Mouse (Mus musculus): ENCODE measurements around the gene Zfp146. TPM values are rescaled to one million over a fixed set of nuclear protein-coding genes. Genes with fewer than 3 reads are reported as not detected.

Gene Zfp146
- total and polyA plus RNA-seq, 2 experiments from 2014 or later = 8.7 to 87.3 TPM

- Histone ChIP-seq H3K9me3 (ENCODE audit: low read length) (no peaks in the 10 kb centered on the region), H3K4me2 (ENCODE audit: low read depth) (no peak overlapping the region), H3K4me1 (ENCODE audit: insufficient read depth) (peaks cover 9% of the 10 kb centered on the region), H3K27ac (ENCODE audit: low read depth, low read length) (no peak overlapping the region), H3K27me3 (ENCODE audit: insufficient read depth, low read length) (no peaks in the 10 kb centered on the region), H3K36me3 (ENCODE audit: insufficient read depth) (no peaks in the 10 kb centered on the region), H3K4me3 (ENCODE audit: low read depth, low read length) (no peak overlapping the region), H3K9ac (no peak overlapping the region)
- TF ChIP-seq CTCF (IDR thresholded peaks at IDR 0.05; ENCODE audit: low read depth) = no peak
- 75% methylated on average over 5 of the region's 5 CpGs for WGBS
- no peak for DNase-seq
- no peak for ATAC-seq
Measured at GRCm38 (mm10) chr7:30197592-30198129, 28.1 kb upstream of the Zfp146 start.

GRCm38 (mm10) chr7:30196171-30196570, 26.6 kb upstream of the Zfp146 start:
- no peak overlapping the region for H3K27ac ChIP-seq (ENCODE audit: low read depth, low read length)
- no peak overlapping the region for H3K9ac ChIP-seq
- peaks cover 13% of the 10 kb centered on the region for H3K36me3 ChIP-seq (ENCODE audit: insufficient read depth)
- ATAC-seq = no peak
- no peaks in the 10 kb centered on the region for H3K9me3 ChIP-seq (ENCODE audit: low read length)
- H3K4me2 ChIP-seq (ENCODE audit: low read depth) = no peak overlapping the region
- H3K4me1 ChIP-seq (ENCODE audit: insufficient read depth) = peaks cover 10% of the 10 kb centered on the region
- no peak overlapping the region for H3K4me3 ChIP-seq (ENCODE audit: low read depth, low read length)
- H3K27me3 ChIP-seq (ENCODE audit: insufficient read depth, low read length) = no peaks in the 10 kb centered on the region
- no peak for TF ChIP-seq CTCF (IDR thresholded peaks at IDR 0.05; ENCODE audit: low read depth)
- WGBS = 78% methylated on average over 6 of the region's 6 CpGs
- no peak for DNase-seq

GRCm38 (mm10) chr7:30195461-30195860, 25.9 kb upstream of the Zfp146 start:
- no peak for TF ChIP-seq CTCF (IDR thresholded peaks at IDR 0.05; ENCODE audit: low read depth)
- H3K9ac ChIP-seq = peak overlapping the region; percentile 89
- peak overlapping the region; percentile 86 for H3K27ac ChIP-seq (ENCODE audit: low read depth, low read length)

GRCm38 (mm10) chr7:30194884-30195283, 25.3 kb upstream of the Zfp146 start:
- WGBS = 5% methylated on average over 28 of the region's 28 CpGs
- H3K4me1 ChIP-seq (ENCODE audit: insufficient read depth) = peaks cover 10% of the 10 kb centered on the region
- TF ChIP-seq CTCF (IDR thresholded peaks at IDR 0.05; ENCODE audit: low read depth) = no peak
- H3K27ac ChIP-seq (ENCODE audit: low read depth, low read length) = peak overlapping the region; percentile 86
- no peaks in the 10 kb centered on the region for H3K9me3 ChIP-seq (ENCODE audit: low read length)
- H3K4me2 ChIP-seq (ENCODE audit: low read depth) = peak overlapping the region; percentile 52
- peak; percentile 94 for ATAC-seq
- peaks cover 22% of the 10 kb centered on the region for H3K36me3 ChIP-seq (ENCODE audit: insufficient read depth)
- H3K9ac ChIP-seq = peak overlapping the region; percentile 89
- peak overlapping the region; percentile 84 for H3K4me3 ChIP-seq (ENCODE audit: low read depth, low read length)
- DNase-seq = peak; percentile 96
- no peaks in the 10 kb centered on the region for H3K27me3 ChIP-seq (ENCODE audit: insufficient read depth, low read length)

More at GRCm38 (mm10) chr7:30195461-30195860, 25.9 kb upstream of the Zfp146 start:
- peaks cover 10% of the 10 kb centered on the region for H3K4me1 ChIP-seq (ENCODE audit: insufficient read depth)
- peak overlapping the region; percentile 84 for H3K4me3 ChIP-seq (ENCODE audit: low read depth, low read length)
- DNase-seq (no peak), ATAC-seq (no peak)
- WGBS = 76% methylated on average over 6 of the region's 6 CpGs
- H3K9me3 ChIP-seq (ENCODE audit: low read length) = no peaks in the 10 kb centered on the region
- peaks cover 19% of the 10 kb centered on the region for H3K36me3 ChIP-seq (ENCODE audit: insufficient read depth)
- peak overlapping the region; percentile 52 for H3K4me2 ChIP-seq (ENCODE audit: low read depth)
- no peaks in the 10 kb centered on the region for H3K27me3 ChIP-seq (ENCODE audit: insufficient read depth, low read length)

GRCm38 (mm10) chr7:30194101-30194831, 24.7 kb upstream of the Zfp146 start:
- no peaks in the 10 kb centered on the region for H3K27me3 ChIP-seq (ENCODE audit: insufficient read depth, low read length)
- DNase-seq = peak; percentile 75
- WGBS = under 1% methylated on average over 26 of the region's 26 CpGs
- peak; percentile 17 for ATAC-seq
- H3K4me3 ChIP-seq (ENCODE audit: low read depth, low read length) = peak overlapping the region; percentile 84
- H3K4me2 ChIP-seq (ENCODE audit: low read depth) = peak overlapping the region; percentile 52
- no peaks in the 10 kb centered on the region for H3K9me3 ChIP-seq (ENCODE audit: low read length)
- no peak for TF ChIP-seq CTCF (IDR thresholded peaks at IDR 0.05; ENCODE audit: low read depth)
- peak overlapping the region; percentile 86 for H3K27ac ChIP-seq (ENCODE audit: low read depth, low read length)
- peak overlapping the region; percentile 89 for H3K9ac ChIP-seq
- H3K36me3 ChIP-seq (ENCODE audit: insufficient read depth) = peaks cover 23% of the 10 kb centered on the region
- H3K4me1 ChIP-seq (ENCODE audit: insufficient read depth) = peaks cover 10% of the 10 kb centered on the region

- H3K9ac ChIP-seq = peak overlapping the region; percentile 89
- H3K27me3 ChIP-seq (ENCODE audit: insufficient read depth, low read length) = no peaks in the 10 kb centered on the region
- H3K27ac ChIP-seq (ENCODE audit: low read depth, low read length) = peak overlapping the region; percentile 86
- H3K4me2 ChIP-seq (ENCODE audit: low read depth) = peak overlapping the region; percentile 52
- H3K36me3 ChIP-seq (ENCODE audit: insufficient read depth) = peaks cover 28% of the 10 kb centered on the region
- DNase-seq (peak; percentile 77), ATAC-seq (peak; percentile 67)
- no peak for TF ChIP-seq CTCF (IDR thresholded peaks at IDR 0.05; ENCODE audit: low read depth)
- H3K4me3 ChIP-seq (ENCODE audit: low read depth, low read length) = peak overlapping the region; percentile 84
- no peaks in the 10 kb centered on the region for H3K9me3 ChIP-seq (ENCODE audit: low read length)
- WGBS = under 1% methylated on average over 25 of the region's 26 CpGs
- H3K4me1 ChIP-seq (ENCODE audit: insufficient read depth) = peaks cover 10% of the 10 kb centered on the region
Measured at GRCm38 (mm10) chr7:30193581-30194100, 24.1 kb upstream of the Zfp146 start.

GRCm38 (mm10) chr7:30193013-30193412, 23.5 kb upstream of the Zfp146 start:
- no peak for TF ChIP-seq CTCF (IDR thresholded peaks at IDR 0.05; ENCODE audit: low read depth)
- H3K9me3 ChIP-seq (ENCODE audit: low read length) = no peaks in the 10 kb centered on the region
- peak overlapping the region; percentile 52 for H3K4me2 ChIP-seq (ENCODE audit: low read depth)
- H3K36me3 ChIP-seq (ENCODE audit: insufficient read depth) = peaks cover 34% of the 10 kb centered on the region
- H3K27ac ChIP-seq (ENCODE audit: low read depth, low read length) = no peak overlapping the region
- peak overlapping the region; percentile 84 for H3K4me3 ChIP-seq (ENCODE audit: low read depth, low read length)
- H3K27me3 ChIP-seq (ENCODE audit: insufficient read depth, low read length) = no peaks in the 10 kb centered on the region
- no peak for DNase-seq
- H3K4me1 ChIP-seq (ENCODE audit: insufficient read depth) = peaks cover 10% of the 10 kb centered on the region
- H3K9ac ChIP-seq = peak overlapping the region; percentile 89
- no peak for ATAC-seq
- WGBS = 22% methylated on average over 9 of the region's 9 CpGs

All from forebrain, postnatal 0 days (tissue).